ENCODE assay signal across 8 mouse cellular contexts in genomic region chr9:67831359-67832045, GRCm38 (mm10). TPM values are rescaled to one million over a fixed set of nuclear protein-coding genes. Genes with fewer than 3 reads are reported as not detected.
DNase-seq lines count a peak whose midpoint lies in the region; ATAC-seq and TF ChIP-seq lines count a peak whose summit lies in the region.

No protein-coding gene starts in this region.

- 4% methylated on average over 57 of the region's 57 CpGs for WGBS in thymus, adult 2 months
- under 1% methylated on average over 55 of the region's 57 CpGs for WGBS in hindbrain, embryonic 14.5 days

- no peaks in the 10 kb centered on the region; the same call in 1 of the 2 replicates for H3K27me3 ChIP-seq in thymus, adult 2 months (ENCODE audit: control insufficient read depth, insufficient read depth, low read length)
- peaks cover 52% of the 10 kb centered on the region for H3K27me3 ChIP-seq in hindbrain, embryonic 14.5 days (ENCODE audit: control insufficient read depth, insufficient read depth, low read length)

- no peak for TF ChIP-seq POLR2A in thymus, adult 2 months (IDR thresholded peaks at IDR 0.05; ENCODE audit: control insufficient read depth, extremely low read depth, insufficient read depth, low read length, poor library complexity)

- H3K4me3 ChIP-seq in thymus, adult 2 months (ENCODE audit: control insufficient read depth, insufficient read depth, low read length), result peak overlapping the region; percentile 28
- peak overlapping the region; percentile 53 for H3K4me3 ChIP-seq in hindbrain, embryonic 14.5 days (replicated peaks; ENCODE audit: low read length)

- no peaks in the 10 kb centered on the region for H3K36me3 ChIP-seq in thymus, adult 2 months (ENCODE audit: control insufficient read depth, insufficient read depth, low read length)
- H3K36me3 ChIP-seq in hindbrain, embryonic 14.5 days (replicated peaks; ENCODE audit: control insufficient read depth, insufficient read depth), result no peaks in the 10 kb centered on the region

- H3K4me1 ChIP-seq in thymus, adult 2 months (replicated peaks; ENCODE audit: control insufficient read depth, insufficient read depth, low read length), result no peaks in the 10 kb centered on the region; the same call in 1 of the 2 replicates
- peaks cover 4% of the 10 kb centered on the region for H3K4me1 ChIP-seq in hindbrain, embryonic 14.5 days (replicated peaks; ENCODE audit: control insufficient read depth, insufficient read depth, low read length)

- H3K27ac ChIP-seq in thymus, adult 2 months (ENCODE audit: control insufficient read depth, insufficient read depth, low read length), result no peak overlapping the region
- no peak overlapping the region for H3K27ac ChIP-seq in hindbrain, embryonic 14.5 days

- no peaks in the 10 kb centered on the region for H3K9me3 ChIP-seq in hindbrain, embryonic 14.5 days (ENCODE audit: control insufficient read depth, low read length)

- peak; percentile 71 for ATAC-seq in hindbrain, embryonic 14.5 days (ENCODE audit: low FRiP score)
- peak; percentile 37; the same call in 1 of the 2 replicates for ATAC-seq in megakaryocyte, adult 5-6 weeks (ENCODE audit: poor library complexity, severe bottlenecking)

- peak; percentile 41 for DNase-seq in gastrocnemius, postnatal 10 days
- DNase-seq in gastrocnemius, postnatal 25 days, result no peak
- DNase-seq in thymus, adult 2 months, result no peak
- no peak for DNase-seq in thymus, postnatal 14 days
- peak; percentile 54 for DNase-seq in hindbrain, embryonic 14.5 days (ENCODE audit: low spot score)
- DNase-seq in yolk sac, embryonic 10.5 days (ENCODE audit: low spot score), result peak; percentile 40
- no peak for DNase-seq in Muller cell, postnatal 12 days (ENCODE audit: inconsistent ontology term)

- TF ChIP-seq CTCF in thymus, adult 2 months (IDR thresholded peaks at IDR 0.05; ENCODE audit: borderline replicate concordance, control insufficient read depth, extremely low read depth, insufficient read depth, low read length, poor library complexity), result no peak

- peak overlapping the region; percentile 77 for H3K4me2 ChIP-seq in hindbrain, embryonic 14.5 days (replicated peaks)

- H3K9ac ChIP-seq in hindbrain, embryonic 14.5 days, result peak overlapping the region; percentile 54

RNA-seq across cellular contexts. Expression of gene C2cd4a, which starts 0.6 kb away (rescaled TPM):
- total RNA-seq in gastrocnemius, postnatal 10 days (2021), result under 1 TPM; 0.16 to 0.18 TPM
- total RNA-seq in gastrocnemius, postnatal 25 days (2021), result under 1 TPM in 1 of 2 experiments, not detected in 1; 0.38 TPM
- polyA plus RNA-seq in thymus, adult 2 months (2012; rRNA removed), result 0.46 and 1.3 TPM in 2 replicates
- 0.41 and 0.64 TPM in 2 replicates for polyA plus RNA-seq in hindbrain, embryonic 14.5 days (2014; fragmentation: Nextera tagmentation; extraction: Ambion mirVana)
- total RNA-seq in megakaryocyte, adult 5-6 weeks (2015), result not detected in 2 replicates
- total RNA-seq in megakaryocyte, adult 5-6 weeks (2017), result not detected in 2 replicates

RNA-seq across cellular contexts. Expression of gene Vps13c, which starts 8.7 kb away (rescaled TPM):
- total RNA-seq in gastrocnemius, postnatal 10 days (2021), result 10 to 100 TPM; 26.0 to 26.5 TPM
- total RNA-seq in gastrocnemius, postnatal 25 days (2021), result 10 to 100 TPM; 23.7 to 25.4 TPM
- 14.1 and 14.5 TPM in 2 replicates for polyA plus RNA-seq in thymus, adult 2 months (2012; rRNA removed)
- polyA plus RNA-seq in hindbrain, embryonic 14.5 days (2014; fragmentation: Nextera tagmentation; extraction: Ambion mirVana), result 14.4 and 15.0 TPM in 2 replicates
- 48.4 and 52.5 TPM in 2 replicates for total RNA-seq in megakaryocyte, adult 5-6 weeks (2015)
- 69.1 and 73.0 TPM in 2 replicates for total RNA-seq in megakaryocyte, adult 5-6 weeks (2017)

Comparison
In these comparisons a context has a peak if more than half of its experiments do, and no peak if none do; other contexts are left out.
1. DNase-seq: peak in gastrocnemius, postnatal 10 days (single experiment), hindbrain, embryonic 14.5 days (single experiment) and yolk sac, embryonic 10.5 days (single experiment); none in gastrocnemius, postnatal 25 days (single experiment), thymus, adult 2 months (single experiment), thymus, postnatal 14 days (single experiment) and Muller cell, postnatal 12 days (single experiment).